Mouse (Mus musculus) effector memory CD4-positive, alpha-beta T cell, adult 5 months (primary cell): Measurements from ENCODE around the gene Vmn1r152. TPM values are rescaled to one million over a fixed set of nuclear protein-coding genes. Genes with fewer than 3 reads are reported as not detected.

Experiments
- polyA plus RNA-seq: library from polyadenylated mRNA; unstranded; fragments of 100-300 nt; shearing (Covaris generic); gene quantifications from one replicate; pipeline ENCODE4 v1.2.1, GENCODE M21; 2017

Gene Vmn1r152
- polyA plus RNA-seq = 1.1 TPM

GRCm38 (mm10) chr7:22522667-22523066 lies at the start of gene Vmn1r152:
Vmn1r152 (plus strand) TSS chr7:22522967.

GRCm38 (mm10) chr7:22499578-22499977 lies 23.2 kb upstream of the Vmn1r152 start, which contains the start of gene Vmn1r151:
Vmn1r151 (minus strand) TSS chr7:22499678.

GRCm38 (mm10) chr7:22534787-22535186 lies 12.0 kb downstream of the Vmn1r152 start, which contains the start of gene Gm8677:
Gm8677 (minus strand) TSS chr7:22534887.

GRCm38 (mm10) chr7:22565243-22565642 lies 42.5 kb downstream of the Vmn1r152 start, which contains the start of gene Gm4201:
Gm4201 (minus strand) TSS chr7:22565343.

Other genes starting within 250 kb of the Vmn1r152 start
- not detected for gene Gm4187, start 193.2 kb upstream of the Vmn1r152 start, polyA plus RNA-seq
- not detected for gene Gm8660, start 151.9 kb upstream of the Vmn1r152 start, polyA plus RNA-seq
- not detected for gene Vmn1r148, start 109.4 kb upstream of the Vmn1r152 start, polyA plus RNA-seq
- not detected for gene Vmn1r149, start 84.7 kb upstream of the Vmn1r152 start, polyA plus RNA-seq
- gene Gm10665, start 58.9 kb upstream of the Vmn1r152 start, polyA plus RNA-seq = 0.65 TPM
- not detected for gene Vmn1r151, start 23.3 kb upstream of the Vmn1r152 start, polyA plus RNA-seq
- not detected for gene Gm8677, start 11.9 kb downstream of the Vmn1r152 start, polyA plus RNA-seq
- gene Gm4201, start 42.4 kb downstream of the Vmn1r152 start, polyA plus RNA-seq = not detected
- not detected for gene Gm4565, start 65.2 kb downstream of the Vmn1r152 start, polyA plus RNA-seq
- gene Vmn1r155, start 135.1 kb downstream of the Vmn1r152 start, polyA plus RNA-seq = 0.67 TPM
- gene Gm8693, start 169.3 kb downstream of the Vmn1r152 start, polyA plus RNA-seq = not detected
- gene Gm4567, start 196.7 kb downstream of the Vmn1r152 start, polyA plus RNA-seq = not detected
- not detected for gene Vmn1r157, start 238.7 kb downstream of the Vmn1r152 start, polyA plus RNA-seq